Mouse (Mus musculus) liver, embryonic 16.5 days (tissue): ENCODE measurements around the gene Ola1. TPM values are rescaled to one million over a fixed set of nuclear protein-coding genes. Genes with fewer than 3 reads are reported as not detected.

Experiments
- ATAC-seq: fragments of 200-750 bp; cut with Nextera tagmentation; 2 replicates; pipeline ENCODE4 v1.8.0; 2017; ENCODE audit warnings: low read depth, mild to moderate bottlenecking, moderate number of reproducible peaks, moderate library complexity
- H3K27ac ChIP-seq: fragments of 300-500 bp; sonication (generic); 2 replicates; pipeline ENCODE4 v1.5.1; 2014; ENCODE audit warnings: mild to moderate bottlenecking, low read length
- H3K27me3 ChIP-seq: fragments of 300-500 bp; sonication (generic); 2 replicates; pipeline ENCODE4 v1.6.1; 2014; ENCODE audit warnings: low read depth, low read length, mixed read lengths; ENCODE audit not compliant: control insufficient read depth, insufficient read depth
- H3K36me3 ChIP-seq: fragments of 300-500 bp; sonication (generic); 2 replicates; pipeline ENCODE4 v1.6.1; 2014; ENCODE audit warnings: mild to moderate bottlenecking; ENCODE audit not compliant: control insufficient read depth, insufficient read depth
- H3K4me1 ChIP-seq: fragments of 300-500 bp; sonication (generic); 2 replicates; pipeline ENCODE4 v1.6.1; 2014; ENCODE audit warnings: low read depth, low read length, mixed read lengths; ENCODE audit not compliant: control insufficient read depth
- H3K4me2 ChIP-seq: fragments of 300-500 bp; sonication (generic); 2 replicates; pipeline ENCODE4 v1.6.1; 2014; ENCODE audit warnings: low read depth, low read length, mixed read lengths
- H3K4me3 ChIP-seq: fragments of 300-500 bp; sonication (generic); 2 replicates; pipeline ENCODE4 v1.5.1; 2014; ENCODE audit warnings: low read depth, mild to moderate bottlenecking, low read length
- H3K9ac ChIP-seq: fragments of 300-500 bp; sonication (generic); 2 replicates; pipeline ENCODE4 v1.6.1; 2014; ENCODE audit warnings: low read depth, low read length
- H3K9me3 ChIP-seq: fragments of 300-500 bp; sonication (generic); replicated peaks from 2 replicates; pipeline ENCODE4 v1.6.1; 2016; ENCODE audit warnings: low read length; ENCODE audit not compliant: control insufficient read depth
- WGBS: fragments of 180-500 bp; shearing (Covaris S2); extraction: QIAGEN DNeasy Blood & Tissue Kit; methylation state at CpG from one replicate; pipeline ENCODE4 v1.1.7; 2014; ENCODE audit not compliant: insufficient replicate concordance; 5-methylcytosine and 5-hydroxymethylcytosine counted together
- polyA plus RNA-seq: library from polyadenylated mRNA; unstranded; fragments of >200 nt; fragmentation: Nextera tagmentation; extraction: Ambion mirVana; gene quantifications from 2 replicates; pipeline ENCODE4 v1.2.1, GENCODE M21; 2015

The Ola1 gene
- 29.7 and 34.4 TPM in 2 replicates for polyA plus RNA-seq

DNA sequence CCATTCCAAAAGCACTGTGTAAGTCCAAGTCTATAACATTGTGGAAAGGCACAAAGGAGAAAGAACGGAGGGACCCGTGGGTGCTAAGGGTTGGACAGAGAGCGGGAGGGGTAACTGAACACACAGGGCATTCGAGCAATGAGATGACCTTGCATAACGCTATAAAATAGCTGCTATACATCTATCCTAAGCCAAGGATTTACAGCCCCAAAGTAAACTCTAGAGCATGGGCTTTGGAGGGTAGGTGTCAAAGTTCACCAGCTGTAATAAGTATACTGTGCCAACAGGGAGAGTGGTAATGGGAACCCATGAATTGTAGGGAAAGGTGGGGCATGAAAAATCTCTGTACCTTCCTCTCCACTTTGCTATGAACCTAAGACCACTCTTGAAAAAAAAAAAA is at the start of gene Ola1:
Ola1 (minus strand) TSS at position 12 of the 400 bp plus-strand sequence.
- Histone ChIP-seq H3K27ac (no peak within 1 kb of the TSS), H3K9me3 (no peaks in the 10 kb centered on the region), H3K4me2 (no peak within 1 kb of the TSS), H3K36me3 (no peaks in the 10 kb centered on the region), H3K27me3 (no peaks in the 10 kb centered on the region), H3K4me3 (no peak within 1 kb of the TSS), H3K4me1 (peaks cover 3% of the 10 kb centered on the region), H3K9ac (no peak within 1 kb of the TSS)
- ATAC-seq: no peak
- WGBS: 70% methylated on average over 5 of the region's 5 CpGs

DNA sequence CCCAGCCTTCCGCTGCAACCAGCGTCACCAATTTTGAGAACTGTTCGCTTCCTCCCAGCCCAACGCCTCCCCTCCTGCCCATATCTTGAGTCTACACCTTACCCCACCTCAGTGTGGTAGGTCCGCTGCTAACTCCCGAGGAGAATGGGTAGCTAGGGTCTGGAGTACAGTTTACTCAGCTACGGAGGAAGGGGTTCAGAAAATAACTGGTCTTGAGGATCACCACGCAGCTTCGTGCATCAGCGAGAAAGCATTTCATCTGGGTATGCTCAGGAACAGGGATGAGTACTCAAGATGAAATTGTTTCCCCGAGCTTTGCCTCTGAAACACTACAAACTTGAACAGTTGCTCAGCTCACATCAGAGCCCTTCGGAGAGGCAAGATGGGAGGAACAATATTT is 49.6 kb upstream of the Ola1 start:
- H3K27ac ChIP-seq: no peak overlapping the region
- H3K4me2 ChIP-seq: no peak overlapping the region
- no peaks in the 10 kb centered on the region for H3K9me3 ChIP-seq
- no peak for ATAC-seq
- H3K27me3 ChIP-seq: peaks cover 97% of the 10 kb centered on the region
- WGBS: 2% methylated on average over 12 of the region's 12 CpGs
- H3K36me3 ChIP-seq: no peaks in the 10 kb centered on the region
- no peak overlapping the region for H3K4me3 ChIP-seq
- H3K4me1 ChIP-seq: peaks cover 13% of the 10 kb centered on the region
- no peak overlapping the region for H3K9ac ChIP-seq

DNA sequence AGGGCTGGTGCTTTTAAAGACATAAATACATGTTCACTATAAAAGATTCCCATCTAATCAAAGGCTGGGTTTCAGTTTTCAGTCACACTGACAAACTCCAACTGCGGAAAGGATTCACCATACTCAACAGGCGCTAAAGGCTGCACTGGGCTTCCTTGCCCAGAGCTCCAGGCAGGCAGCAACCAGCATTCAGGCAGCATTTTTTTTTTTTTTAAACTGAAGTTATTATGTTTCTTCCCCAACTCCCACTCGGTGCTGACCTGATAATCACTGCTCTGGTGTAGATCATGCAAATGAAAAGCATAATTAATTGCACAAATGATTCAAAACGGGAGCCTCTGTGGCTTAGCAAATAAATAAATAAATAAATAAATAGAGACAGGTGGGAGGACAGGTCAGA is 49.1 kb upstream of the Ola1 start:
- Histone ChIP-seq H3K4me1 (peaks cover 9% of the 10 kb centered on the region), H3K4me3 (no peak overlapping the region), H3K36me3 (no peaks in the 10 kb centered on the region), H3K9me3 (no peaks in the 10 kb centered on the region), H3K9ac (no peak overlapping the region), H3K27ac (no peak overlapping the region), H3K4me2 (no peak overlapping the region), H3K27me3 (peaks cover 97% of the 10 kb centered on the region)
- ATAC-seq: no peak
- 1% methylated on average over 4 of the region's 4 CpGs for WGBS

DNA sequence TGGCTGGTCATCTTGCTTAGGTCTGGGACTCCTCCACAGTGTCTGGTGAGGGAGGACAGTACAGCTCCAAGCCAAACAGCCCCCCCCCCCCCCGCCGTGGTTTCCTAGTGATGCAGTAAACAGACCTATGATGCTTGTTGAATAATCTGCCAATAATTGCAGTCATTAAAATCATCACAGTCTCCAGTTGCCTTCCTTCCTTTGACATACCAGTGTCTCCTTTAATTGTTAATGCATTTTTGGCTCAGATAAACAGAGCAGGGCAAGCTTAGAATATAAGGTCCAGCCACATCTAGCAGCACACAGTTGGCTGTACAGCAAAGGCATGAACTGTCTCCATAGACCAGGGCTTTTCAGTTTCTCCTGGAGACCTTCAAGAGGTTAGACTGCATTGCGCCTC is 48.5 kb upstream of the Ola1 start:
- Histone ChIP-seq H3K4me3 (no peak overlapping the region), H3K27ac (no peak overlapping the region), H3K9ac (no peak overlapping the region), H3K4me2 (no peak overlapping the region), H3K4me1 (peaks cover 6% of the 10 kb centered on the region), H3K9me3 (no peaks in the 10 kb centered on the region), H3K27me3 (peaks cover 97% of the 10 kb centered on the region), H3K36me3 (no peaks in the 10 kb centered on the region)
- no peak for ATAC-seq
- 20% methylated on average over 3 of the region's 3 CpGs for WGBS

DNA sequence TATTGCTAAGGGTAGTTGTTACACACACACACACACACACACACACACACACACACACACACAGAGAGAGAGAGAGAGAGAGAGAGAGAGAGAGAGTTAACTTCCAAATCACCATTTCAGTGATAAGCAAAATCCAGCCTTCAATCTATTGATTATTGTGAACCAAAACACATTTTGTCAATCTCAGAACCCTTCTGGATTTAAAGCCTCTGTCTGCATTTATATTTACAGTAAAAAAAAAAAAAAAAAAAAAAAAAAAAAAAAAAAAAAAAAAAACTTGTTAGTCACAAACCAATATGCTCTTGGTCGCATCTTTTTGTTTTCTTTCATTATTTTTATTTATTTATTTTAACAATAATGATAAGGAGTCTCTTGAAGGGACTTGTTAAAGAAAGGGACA is 47.9 kb upstream of the Ola1 start:
- Histone ChIP-seq H3K27me3 (peaks cover 95% of the 10 kb centered on the region), H3K9ac (no peak overlapping the region), H3K4me1 (peaks cover 2% of the 10 kb centered on the region), H3K4me2 (no peak overlapping the region), H3K9me3 (no peaks in the 10 kb centered on the region), H3K4me3 (no peak overlapping the region), H3K27ac (no peak overlapping the region), H3K36me3 (no peaks in the 10 kb centered on the region)
- ATAC-seq: no peak
- 30% methylated on average over 1 of the region's 1 CpGs for WGBS

DNA sequence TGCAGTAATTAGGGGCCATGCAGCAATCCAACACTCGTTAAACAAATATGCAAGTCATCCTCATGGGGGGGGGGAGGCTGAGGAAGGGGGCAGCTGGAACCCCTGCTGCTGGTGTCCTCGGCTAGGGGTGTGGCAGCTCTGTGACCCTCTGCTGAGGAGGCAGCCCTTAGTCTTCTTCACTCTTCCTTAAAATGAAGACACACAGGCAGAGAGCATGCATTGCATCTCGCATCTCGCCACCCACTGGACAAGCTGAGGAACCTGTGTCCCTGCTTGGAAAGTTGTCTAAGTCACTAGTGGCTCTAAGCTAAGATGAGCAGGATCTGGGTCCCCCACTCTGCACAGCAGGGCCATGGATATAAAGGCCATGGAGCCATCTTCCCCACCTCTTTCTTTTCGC is 47.3 kb upstream of the Ola1 start:
- WGBS: 7% methylated on average over 5 of the region's 5 CpGs
- H3K27me3 ChIP-seq: peaks cover 91% of the 10 kb centered on the region
- no peaks in the 10 kb centered on the region for H3K9me3 ChIP-seq
- H3K9ac ChIP-seq: no peak overlapping the region
- H3K36me3 ChIP-seq: no peaks in the 10 kb centered on the region
- H3K4me1 ChIP-seq: peaks cover 2% of the 10 kb centered on the region
- no peak overlapping the region for H3K27ac ChIP-seq
- no peak for ATAC-seq
- no peak overlapping the region for H3K4me3 ChIP-seq
- no peak overlapping the region for H3K4me2 ChIP-seq

DNA sequence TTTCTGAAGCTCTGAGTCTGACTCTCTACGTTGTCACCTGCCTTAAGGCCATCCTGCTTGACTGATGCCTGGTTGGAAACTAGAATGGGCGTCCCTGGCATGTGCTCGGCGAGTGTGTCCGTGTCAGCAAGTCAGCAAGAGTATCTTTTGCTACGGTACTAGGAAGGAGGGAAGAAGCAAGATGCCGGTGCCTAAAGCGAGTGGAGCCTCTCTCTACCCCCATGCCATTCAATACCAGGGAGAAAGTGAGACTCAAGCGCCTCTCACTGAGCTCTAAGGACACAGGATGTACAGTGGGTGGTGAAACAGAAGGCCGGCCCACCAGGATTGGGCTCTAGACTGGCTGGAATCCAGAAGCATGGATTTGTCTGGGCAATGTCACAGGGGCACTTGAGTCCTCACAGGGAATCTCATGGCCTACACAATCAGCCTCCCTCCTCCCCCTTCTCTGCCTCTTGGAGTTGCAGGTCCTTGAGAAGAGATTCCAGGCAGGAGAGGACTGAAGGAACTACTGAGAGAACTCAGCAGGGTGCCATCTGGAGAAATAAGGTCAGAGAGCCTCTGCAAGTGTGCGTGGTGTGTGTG is 46.0 kb upstream of the Ola1 start:
- Histone ChIP-seq H3K4me3 (no peak overlapping the region), H3K27me3 (peaks cover 79% of the 10 kb centered on the region), H3K9ac (no peak overlapping the region), H3K4me1 (no peaks in the 10 kb centered on the region; the same call in none of the 2 replicates), H3K27ac (no peak overlapping the region), H3K36me3 (no peaks in the 10 kb centered on the region), H3K9me3 (no peaks in the 10 kb centered on the region), H3K4me2 (no peak overlapping the region)
- no peak for ATAC-seq
- WGBS: 5% methylated on average over 11 of the region's 11 CpGs

DNA sequence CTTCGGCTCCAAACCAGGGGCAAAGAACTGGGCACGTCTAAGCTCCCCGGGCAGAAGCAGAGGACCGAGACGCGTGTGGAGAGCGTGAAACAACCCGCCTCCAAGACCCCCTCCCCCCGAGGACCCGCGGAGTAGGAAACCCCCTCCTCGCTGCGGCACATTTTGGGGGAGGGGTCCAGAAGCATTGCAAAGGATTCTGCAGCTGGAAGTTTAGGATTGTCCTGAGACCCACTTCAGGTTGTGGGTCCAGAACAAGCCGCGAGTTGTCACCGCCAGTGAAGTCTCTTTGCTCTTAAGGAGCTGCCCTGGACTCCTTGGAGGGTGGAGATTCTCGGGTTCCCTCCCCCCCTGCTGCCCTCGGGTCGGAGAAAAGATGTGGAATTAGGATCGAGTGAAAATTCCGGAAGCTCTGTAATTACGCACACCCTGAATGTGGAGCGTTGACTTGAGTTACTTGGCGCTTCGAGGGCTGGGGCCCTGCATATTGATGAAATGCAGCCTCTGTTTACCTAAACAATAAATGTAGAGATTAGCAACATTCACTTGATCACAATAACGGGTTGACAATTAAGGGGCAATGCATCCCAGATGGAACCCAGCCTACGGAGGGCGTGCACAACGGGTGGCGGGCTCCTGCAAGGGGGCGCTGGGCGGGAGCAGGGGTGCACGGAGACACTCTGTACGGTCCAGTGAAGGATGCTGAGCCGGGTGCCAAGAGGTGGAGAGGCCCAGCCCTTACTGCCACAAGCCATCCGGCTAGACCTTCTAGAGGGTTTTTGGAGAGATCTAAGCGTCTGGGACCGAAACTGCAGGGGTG is 45.3 kb upstream of the Ola1 start:
- Histone ChIP-seq H3K9me3 (no peaks in the 10 kb centered on the region), H3K27ac (no peak overlapping the region), H3K36me3 (no peaks in the 10 kb centered on the region), H3K27me3 (peaks cover 72% of the 10 kb centered on the region), H3K9ac (no peak overlapping the region), H3K4me2 (peak overlapping the region; percentile 22; the same call in 1 of the 2 replicates), H3K4me1 (no peaks in the 10 kb centered on the region; the same call in none of the 2 replicates), H3K4me3 (peak overlapping the region; percentile 22)
- no peak for ATAC-seq
- 2% methylated on average over 38 of the region's 38 CpGs for WGBS

DNA sequence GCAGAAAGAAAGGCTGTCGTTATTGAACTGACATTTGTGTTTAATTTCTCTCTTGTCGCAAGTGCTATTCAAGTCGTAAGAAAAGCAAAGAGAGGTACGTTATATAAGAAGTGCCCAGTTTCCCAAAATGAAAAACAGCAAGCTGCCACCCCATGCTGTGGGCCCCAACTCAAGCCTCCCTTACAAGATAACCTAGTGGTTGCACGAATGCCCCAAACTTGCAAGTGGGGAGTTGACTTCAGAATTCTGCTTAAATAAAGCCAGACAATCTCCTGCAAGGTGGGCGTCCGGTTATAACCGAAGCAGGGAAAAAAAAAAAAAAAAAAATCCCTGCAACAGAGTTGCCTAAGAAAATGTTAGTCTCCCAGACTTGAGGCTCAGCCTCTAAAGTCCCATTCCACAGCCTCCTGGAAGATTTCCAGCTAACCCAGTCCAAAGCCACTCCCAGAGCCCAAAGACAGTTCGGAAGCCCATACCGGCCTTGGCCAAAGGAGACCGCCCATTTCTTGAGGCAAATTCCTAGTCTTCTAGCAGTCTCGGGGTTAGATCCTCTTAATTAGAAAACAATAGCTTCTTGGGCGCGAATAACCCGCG is 44.5 kb upstream of the Ola1 start:
- Histone ChIP-seq H3K27me3 (peaks cover 69% of the 10 kb centered on the region), H3K27ac (no peak overlapping the region), H3K36me3 (no peaks in the 10 kb centered on the region), H3K9me3 (no peaks in the 10 kb centered on the region), H3K4me2 (peak overlapping the region; percentile 22; the same call in 1 of the 2 replicates), H3K4me1 (no peaks in the 10 kb centered on the region; the same call in none of the 2 replicates), H3K4me3 (peak overlapping the region; percentile 22), H3K9ac (no peak overlapping the region)
- no peak for ATAC-seq
- WGBS: 8% methylated on average over 16 of the region's 16 CpGs
